Mouse (Mus musculus) erythroblast, adult 5-6 weeks (primary cell): ENCODE data around the gene Tspan7. TPM values are rescaled to one million over a fixed set of nuclear protein-coding genes. Genes with fewer than 3 reads are reported as not detected.

ENCODE experiments used
- ATAC-seq: replicated peaks from 2 replicates; pipeline ENCODE4 v1.8.0; 2016; ENCODE audit warnings: moderate number of reproducible peaks, mild to moderate bottlenecking, moderate TSS enrichment, inconsistent platforms; ENCODE audit not compliant: poor library complexity, low FRiP score, severe bottlenecking
- total RNA-seq, 2 experiments: library from RNA; stranded (forward) in 1 of 2; stranded (reverse) in 1 of 2; fragments of 150-400 nt in 1 of 2; fragments of 200-764, 138-1000 nt in 1 of 2; gene quantifications; 2 replicates each; pipeline versions ENCODE4 v1.2.3 to v1.2.4; 2015 to 2017; ENCODE audit warnings: low replicate concordance in 2 of 2

Tspan7 gene
- total RNA-seq (2015; ENCODE audit: low replicate concordance) (0.19 and 2.7 TPM in 2 replicates), total RNA-seq (2017; ENCODE audit: low replicate concordance) (not detected in 2 replicates)

DNA sequence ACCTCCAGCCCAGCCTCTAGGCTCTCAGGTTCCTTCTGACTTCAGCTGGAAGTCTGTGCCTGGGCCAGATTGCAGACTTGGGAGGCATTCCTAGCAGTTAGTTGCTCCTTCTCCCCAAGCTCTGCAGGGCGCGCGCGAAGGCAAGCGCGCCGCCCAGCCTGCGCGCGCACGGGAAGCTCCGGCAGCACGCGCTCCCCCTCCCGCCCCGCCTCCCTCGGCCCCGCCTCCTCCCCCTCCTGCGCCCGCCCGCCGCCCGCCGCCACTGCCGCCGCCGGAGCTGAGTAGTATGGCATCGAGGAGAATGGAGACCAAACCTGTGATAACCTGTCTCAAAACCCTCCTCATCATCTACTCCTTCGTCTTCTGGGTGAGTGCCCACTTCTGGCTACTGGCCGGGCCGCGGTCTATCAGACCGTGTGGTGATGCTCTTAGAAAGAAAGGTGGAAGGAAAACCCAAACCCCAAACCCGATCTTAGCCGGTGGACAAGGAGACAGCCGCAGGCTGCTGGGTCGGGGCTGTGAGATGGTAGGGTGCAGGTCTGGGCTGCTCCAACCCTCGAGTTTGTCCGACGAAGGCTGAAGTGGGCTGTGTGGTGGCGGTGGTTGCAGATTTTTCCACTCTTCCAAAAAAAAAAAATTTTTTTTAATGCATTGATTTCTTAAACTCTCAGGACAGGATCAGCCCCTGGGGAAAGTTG is at the start of gene Tspan7:
Gene Tspan7 (plus strand): TSS at position 287 of the 698 bp plus-strand sequence.
- ATAC-seq = no peak

GRCm38 (mm10) chrX:10449323-10449980 is 35.5 kb upstream of the Tspan7 start:
- ATAC-seq = no peak

DNA sequence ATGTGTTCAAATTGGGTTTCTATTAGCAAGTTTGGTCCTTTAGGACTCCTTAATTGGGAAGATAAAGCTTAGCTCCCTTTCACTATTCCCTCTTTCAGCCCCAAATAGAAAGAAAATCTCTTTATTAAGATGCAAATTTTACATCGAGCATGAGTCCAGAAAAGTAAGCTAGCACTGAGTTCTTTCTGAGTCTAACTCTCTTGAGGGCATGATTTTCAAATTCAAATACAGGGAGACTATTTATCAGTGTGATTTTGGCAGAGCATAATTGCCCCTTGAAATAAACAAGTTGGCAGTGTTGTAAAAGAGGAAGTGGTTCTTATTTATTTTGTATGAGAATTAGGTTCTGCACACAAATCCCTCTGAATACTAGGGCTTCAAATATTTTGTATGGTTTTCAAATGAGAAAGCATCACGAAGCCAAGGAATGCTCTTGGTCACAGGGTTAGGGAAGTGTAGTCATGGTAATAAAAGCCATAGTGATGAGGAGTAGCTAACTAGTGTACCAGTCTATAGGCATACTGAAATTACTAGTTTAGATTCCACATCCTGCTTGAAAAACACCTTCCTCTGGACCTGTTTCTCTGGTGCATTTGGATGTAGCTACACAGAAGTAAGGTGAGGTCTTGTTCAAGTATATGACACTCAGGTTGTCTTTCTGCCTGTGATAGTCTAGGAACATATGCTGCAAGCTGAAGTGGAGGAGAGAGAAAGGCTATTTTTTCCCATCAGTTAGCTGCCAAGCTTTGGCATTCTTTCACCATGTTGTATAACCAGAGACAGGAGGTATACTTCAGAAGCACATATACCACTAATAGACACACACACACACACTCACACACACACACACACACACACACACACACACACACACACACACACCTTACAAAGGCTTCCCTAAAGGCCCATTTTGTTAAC is 34.6 kb upstream of the Tspan7 start:
- ATAC-seq = no peak

GRCm38 (mm10) chrX:10453798-10454197 is 31.2 kb upstream of the Tspan7 start:
- no peak for ATAC-seq

DNA sequence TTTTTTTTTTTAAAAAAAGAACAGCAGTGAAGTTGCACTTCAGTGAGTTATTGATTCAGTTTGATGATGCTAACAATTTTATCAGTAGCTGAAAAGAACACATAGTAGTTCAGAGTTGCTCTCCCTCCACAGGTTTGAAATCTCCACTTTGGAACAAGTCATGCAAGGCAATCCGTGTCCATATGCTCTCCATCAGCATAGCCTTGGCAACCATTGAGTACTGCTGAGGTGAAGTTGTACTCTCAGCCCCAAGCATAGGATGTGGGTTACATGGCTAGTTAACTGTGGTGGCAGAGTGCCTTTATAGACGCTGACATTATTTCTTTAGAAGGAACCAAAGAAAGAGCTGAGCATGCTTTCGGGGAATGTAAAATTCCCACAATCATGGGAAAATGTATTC is 27.7 kb upstream of the Tspan7 start:
- no peak for ATAC-seq

GRCm38 (mm10) chrX:10477088-10477487 is 7.9 kb upstream of the Tspan7 start:
- no peak for ATAC-seq

DNA sequence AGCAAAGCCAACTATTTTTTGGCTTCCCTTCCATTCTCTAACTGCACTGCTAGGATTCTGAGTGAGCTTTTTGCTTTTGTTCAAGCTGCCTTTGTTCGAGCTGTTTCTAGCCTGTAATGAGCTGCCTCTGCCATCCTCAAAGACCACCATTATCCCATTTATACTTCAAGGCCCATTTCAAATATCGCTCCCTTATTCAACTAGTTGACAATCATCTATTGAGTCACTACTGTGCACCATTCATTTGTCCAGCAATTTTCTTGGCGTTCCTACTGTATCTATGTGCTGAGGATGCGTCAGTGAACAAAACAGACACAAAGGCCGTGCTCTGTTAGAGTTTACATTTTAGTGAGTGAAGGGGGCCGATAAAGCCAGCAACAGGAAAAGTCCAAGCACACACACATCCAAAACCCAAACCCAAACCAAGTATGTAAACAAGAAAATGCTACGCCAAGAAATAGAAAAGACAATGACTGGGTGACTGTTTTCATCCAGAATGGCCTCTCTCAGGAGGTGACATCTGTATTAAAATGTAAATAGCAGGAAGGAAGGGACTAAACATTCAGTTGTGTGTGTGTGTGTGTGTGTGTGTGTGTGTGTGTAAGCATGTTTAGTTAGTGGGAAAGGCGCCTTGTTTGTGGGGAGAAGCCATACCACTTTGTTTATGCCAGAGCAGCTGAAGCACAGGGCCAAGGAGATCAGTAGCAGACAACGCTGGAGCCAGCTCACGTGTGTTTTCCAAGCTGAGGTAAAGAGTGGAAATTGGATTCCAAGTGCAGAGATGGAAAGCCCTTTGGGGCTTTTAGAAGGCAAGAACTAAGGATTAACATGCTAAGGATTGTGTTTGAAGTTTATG is 5.7 kb upstream of the Tspan7 start:
- ATAC-seq = no peak

- no peak for ATAC-seq
Observed at GRCm38 (mm10) chrX:10479943-10480342, 5.0 kb upstream of the Tspan7 start.

DNA sequence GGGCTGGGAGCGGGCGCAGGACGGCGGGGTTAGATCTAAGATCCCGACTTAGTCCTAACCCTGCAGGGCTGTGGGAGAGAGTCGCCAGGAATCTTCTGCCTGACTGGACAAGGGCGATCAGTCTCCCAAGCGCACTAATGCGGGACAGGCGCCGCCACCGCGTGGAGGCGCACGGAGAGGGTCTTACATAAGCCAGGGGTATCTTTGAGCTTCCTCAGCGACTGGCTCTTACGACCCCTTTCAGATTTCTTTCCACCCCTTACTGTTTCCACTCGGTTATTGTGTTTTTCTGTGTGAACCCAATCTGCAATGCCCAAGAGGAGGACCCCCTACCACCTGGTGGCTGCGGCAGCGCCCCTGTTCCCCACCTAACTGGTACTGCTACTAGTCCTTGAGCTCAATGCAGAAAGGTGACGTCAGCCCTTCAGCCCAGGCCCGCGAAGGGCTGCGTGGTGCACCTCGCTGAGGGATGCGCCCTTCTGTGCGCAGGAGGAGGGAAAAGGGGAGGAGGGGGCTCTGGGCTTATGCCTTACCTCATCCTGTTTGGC is 780 bp downstream of the Tspan7 start:
- no peak for ATAC-seq

GRCm38 (mm10) chrX:10498580-10498979 is 13.6 kb downstream of the Tspan7 start:
- ATAC-seq = no peak

GRCm38 (mm10) chrX:10502616-10503015 is 17.7 kb downstream of the Tspan7 start:
- no peak for ATAC-seq

DNA sequence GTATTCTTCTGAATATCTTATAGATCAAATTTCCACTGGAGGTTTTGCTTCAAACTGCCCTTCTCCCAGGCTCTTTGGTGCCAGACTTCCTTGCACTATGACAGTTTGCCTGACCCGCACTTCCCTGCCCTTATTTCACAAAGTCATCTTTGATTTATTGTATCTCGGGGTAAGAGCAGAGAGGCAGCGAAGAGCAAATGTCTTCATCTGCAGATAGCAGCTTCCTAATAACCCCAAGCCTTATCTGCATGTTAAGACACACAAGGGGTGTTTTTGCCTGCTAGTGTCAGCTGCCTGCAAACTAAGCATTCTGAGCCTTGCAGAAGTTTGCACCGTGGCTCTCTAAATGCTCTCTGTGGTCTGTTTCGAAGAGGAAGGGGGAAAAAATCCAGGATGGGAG is 29.5 kb downstream of the Tspan7 start:
- ATAC-seq = no peak

DNA sequence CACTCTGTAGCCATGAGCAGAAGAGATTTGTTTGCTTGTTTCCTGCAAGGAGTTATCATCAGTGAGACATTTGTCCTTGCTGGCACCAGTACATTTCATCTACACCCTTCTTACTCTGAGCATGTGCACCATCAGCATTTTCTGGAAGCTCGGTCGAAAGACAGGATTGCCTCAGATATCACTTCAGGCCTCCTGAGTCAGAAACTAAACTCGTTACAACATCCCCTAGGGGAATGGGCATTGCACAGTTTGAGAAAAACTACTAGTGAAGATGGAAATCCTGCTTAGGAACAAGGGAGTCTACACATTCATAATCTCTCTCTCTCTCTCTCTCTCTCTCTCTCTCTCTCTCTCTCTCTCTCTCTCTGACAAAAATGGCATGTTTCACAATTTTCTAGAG is 30.0 kb downstream of the Tspan7 start:
- no peak for ATAC-seq

- ATAC-seq = no peak
Observed at GRCm38 (mm10) chrX:10516448-10516847, 31.5 kb downstream of the Tspan7 start.

GRCm38 (mm10) chrX:10516925-10517324 is 32.0 kb downstream of the Tspan7 start:
- ATAC-seq = no peak

DNA sequence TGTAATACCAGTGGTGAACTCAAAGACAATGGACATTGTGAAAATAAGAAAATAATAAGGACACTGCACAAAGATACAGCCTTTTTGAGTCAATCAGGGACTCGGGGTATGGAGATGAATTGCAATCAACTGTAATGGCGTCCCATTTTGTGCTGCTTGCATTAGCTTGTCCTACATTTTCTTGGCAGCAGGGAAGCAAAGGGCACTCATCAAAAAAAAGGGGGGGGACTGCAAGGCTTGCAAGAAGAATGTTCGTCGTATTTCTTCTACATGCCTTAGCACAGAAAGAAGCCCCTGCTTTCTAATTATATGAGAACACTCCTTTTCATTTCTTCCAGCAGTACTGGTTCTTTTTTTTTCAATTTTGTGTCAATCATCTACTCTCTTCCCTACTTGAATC is 32.8 kb downstream of the Tspan7 start:
- no peak for ATAC-seq

DNA sequence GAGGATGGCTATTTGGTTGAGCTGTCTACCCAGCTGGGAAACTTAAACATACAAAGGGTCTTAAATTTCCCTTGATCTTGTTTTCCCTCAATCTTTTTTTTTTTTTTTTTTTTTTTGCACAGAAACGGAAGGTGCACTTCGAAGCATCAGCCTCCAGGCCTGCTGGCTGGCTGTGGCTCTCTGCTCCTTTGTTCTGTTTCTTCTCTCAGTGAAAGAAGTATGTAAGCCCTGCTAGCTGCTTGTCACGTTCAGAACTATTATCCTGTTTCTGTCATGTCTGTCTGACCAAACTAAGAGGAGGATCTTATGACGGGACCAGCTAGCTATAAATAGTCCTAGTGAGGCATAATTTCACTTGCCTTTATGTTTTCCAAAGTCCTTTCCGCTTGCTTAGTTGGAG is 33.6 kb downstream of the Tspan7 start:
- ATAC-seq = no peak

DNA sequence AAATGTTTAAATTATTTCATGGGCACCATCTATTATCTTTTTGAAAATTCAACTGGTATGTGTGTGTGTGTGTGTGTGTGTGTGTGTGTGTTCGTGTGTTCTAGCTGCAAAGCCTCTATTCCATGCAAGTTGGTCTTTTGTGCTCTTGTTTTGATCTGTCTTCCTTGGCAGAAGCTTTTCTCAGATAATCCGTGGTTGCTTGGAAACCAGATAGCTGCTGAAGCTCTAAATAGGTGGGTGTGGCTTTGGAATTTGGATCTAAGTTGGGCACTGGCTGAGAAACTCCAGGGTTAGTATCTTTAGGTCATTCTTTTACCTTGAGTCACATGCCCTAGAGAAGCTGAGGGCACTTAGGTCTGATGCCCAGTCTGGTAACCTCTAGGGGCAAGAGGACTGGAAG is 50.5 kb downstream of the Tspan7 start:
- no peak for ATAC-seq

GRCm38 (mm10) chrX:10539009-10539408 is 54.1 kb downstream of the Tspan7 start:
- no peak for ATAC-seq
